Mouse (Mus musculus): ENCODE data around the gene D2hgdh.

D2hgdh gene

GRCm38 (mm10) chr1:93824609-93825008 lies at the start of gene D2hgdh:
Gene D2hgdh (plus strand): TSS chr1:93824909.
- in situ Hi-C loops (cut with MboI; ENCODE audit: low sequenced_read_pairs): no loop called here

DNA sequence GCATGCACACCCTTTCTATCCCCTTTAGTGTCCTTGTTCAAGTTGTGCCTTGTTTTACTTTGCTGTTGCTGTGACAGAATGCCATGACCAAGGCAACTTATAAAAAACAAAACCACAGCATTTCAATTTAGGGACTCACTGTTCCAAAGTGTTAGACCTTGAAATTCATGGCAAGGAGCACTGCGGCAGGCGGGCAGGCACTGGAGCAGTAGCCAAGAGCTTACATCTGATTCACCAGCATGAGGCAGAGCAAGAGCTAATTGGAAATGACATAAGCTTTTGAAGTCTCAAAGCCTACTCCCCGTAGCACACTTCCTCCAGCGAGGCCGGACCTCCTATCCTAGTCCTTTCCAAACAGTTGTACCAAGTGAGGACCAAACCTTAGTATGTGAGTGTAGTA lies 48.0 kb upstream of the D2hgdh start:
- in situ Hi-C loops (cut with MboI; ENCODE audit: low sequenced_read_pairs): no loop called here

GRCm38 (mm10) chr1:93786912-93787311 lies 37.8 kb upstream of the D2hgdh start:
- in situ Hi-C loops (cut with MboI; ENCODE audit: low sequenced_read_pairs): no loop called here

DNA sequence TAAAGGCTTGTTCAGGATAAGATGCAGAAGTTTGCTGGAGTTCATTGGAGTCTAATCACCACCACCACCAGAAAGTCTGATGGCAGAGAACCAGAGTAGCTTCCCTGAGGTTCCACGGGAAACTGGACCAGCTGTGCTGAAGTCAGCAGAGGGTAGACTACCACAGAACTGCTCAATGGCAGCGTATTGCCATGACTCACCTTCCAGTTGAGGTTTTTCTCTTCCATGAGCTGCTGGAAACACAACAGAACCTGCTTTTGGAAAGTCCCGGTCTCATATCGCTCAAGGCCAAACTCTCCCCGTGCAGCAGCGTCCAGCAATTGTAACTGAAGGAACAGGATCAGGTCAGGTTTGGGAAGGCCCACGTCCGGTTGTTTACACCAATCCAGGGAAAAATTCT lies 30.2 kb upstream of the D2hgdh start:
- in situ Hi-C loops (cut with MboI; ENCODE audit: low sequenced_read_pairs): no loop called here

- in situ Hi-C loops (cut with MboI; ENCODE audit: low sequenced_read_pairs): no loop called here
Measured at GRCm38 (mm10) chr1:93795886-93796285, 28.8 kb upstream of the D2hgdh start.

- in situ Hi-C loops (cut with MboI; ENCODE audit: low sequenced_read_pairs): no loop called here
Measured at GRCm38 (mm10) chr1:93800670-93801503, 23.8 kb upstream of the D2hgdh start.

- in situ Hi-C loops (cut with MboI; ENCODE audit: low sequenced_read_pairs): no loop called here
Measured at GRCm38 (mm10) chr1:93801741-93802238, 22.9 kb upstream of the D2hgdh start, which contains the start of gene Dtymk. Gene Dtymk (minus strand): TSS chr1:93801934.

- in situ Hi-C loops (cut with MboI; ENCODE audit: low sequenced_read_pairs): no loop called here
Measured at GRCm38 (mm10) chr1:93802771-93803170, 21.9 kb upstream of the D2hgdh start.

DNA sequence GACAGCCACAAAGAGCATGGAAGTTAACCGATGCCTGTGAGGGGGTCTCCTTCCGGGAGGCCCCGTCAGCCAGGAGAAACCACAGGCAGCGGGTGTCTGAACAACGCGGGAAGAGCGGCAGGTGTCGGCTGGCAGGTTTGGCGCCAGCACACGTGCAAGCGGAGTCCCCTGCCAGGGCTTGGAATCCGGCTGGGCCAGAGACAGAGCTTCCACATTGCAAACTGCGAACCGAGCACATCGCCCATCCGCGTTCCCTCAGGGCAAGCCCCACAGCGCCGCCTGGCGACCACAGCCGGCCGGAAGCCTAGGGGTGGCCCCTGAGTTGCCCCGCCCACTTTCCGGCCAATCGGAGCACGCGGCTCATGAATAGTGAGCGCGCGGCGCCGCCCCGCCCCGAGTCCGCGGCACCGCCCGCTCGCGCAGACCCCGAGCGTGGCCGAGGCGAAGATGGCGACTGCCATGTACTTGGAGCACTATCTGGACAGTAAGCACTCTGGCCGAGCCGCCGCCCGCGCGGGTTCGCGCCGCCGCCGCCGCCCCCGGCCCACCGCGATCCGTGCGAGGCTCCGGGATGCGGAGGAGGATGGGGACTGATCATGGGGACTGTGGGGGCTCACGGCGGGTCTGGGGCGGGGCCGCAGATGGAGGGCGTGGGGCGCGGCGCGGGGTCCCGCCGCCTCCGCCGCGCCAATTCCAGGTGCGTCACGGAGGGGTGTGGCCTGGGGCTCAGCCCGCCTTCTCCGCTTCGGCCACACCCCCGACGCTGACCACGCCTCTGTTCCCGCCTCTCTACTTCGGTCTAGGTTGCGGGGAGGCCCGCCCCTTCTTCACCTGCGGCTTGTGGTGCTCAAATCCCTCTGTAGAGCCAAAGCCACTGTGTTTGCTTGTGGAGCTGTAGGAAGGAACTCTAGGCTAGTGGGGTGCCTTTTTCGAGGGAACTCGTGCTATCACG lies 20.9 kb upstream of the D2hgdh start, which contains the start of gene Ing5:
TSS of gene Ing5 (plus strand) at position 410 of the 952 bp plus-strand sequence.
- in situ Hi-C loops (cut with MboI; ENCODE audit: low sequenced_read_pairs): no loop called here

DNA sequence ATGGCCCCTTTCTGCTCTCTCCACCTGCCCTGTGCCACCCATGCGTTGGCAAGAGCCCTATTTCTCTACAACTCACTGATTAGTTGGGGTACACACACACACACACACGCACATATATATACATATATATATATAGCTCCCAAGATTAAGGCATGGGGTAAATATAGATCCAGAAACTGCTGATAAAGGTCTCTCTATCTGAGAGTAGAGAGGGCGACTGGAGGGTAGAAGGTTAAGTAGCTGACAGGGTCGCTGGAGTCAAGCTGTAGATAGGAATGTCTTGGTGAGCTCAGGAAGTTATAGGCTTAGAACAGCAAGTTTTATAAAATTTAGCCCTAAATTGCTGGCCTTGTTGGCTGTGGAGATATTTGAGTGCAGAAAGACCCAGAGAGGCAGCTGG lies 19.9 kb upstream of the D2hgdh start:
- in situ Hi-C loops (cut with MboI; ENCODE audit: low sequenced_read_pairs): no loop called here

DNA sequence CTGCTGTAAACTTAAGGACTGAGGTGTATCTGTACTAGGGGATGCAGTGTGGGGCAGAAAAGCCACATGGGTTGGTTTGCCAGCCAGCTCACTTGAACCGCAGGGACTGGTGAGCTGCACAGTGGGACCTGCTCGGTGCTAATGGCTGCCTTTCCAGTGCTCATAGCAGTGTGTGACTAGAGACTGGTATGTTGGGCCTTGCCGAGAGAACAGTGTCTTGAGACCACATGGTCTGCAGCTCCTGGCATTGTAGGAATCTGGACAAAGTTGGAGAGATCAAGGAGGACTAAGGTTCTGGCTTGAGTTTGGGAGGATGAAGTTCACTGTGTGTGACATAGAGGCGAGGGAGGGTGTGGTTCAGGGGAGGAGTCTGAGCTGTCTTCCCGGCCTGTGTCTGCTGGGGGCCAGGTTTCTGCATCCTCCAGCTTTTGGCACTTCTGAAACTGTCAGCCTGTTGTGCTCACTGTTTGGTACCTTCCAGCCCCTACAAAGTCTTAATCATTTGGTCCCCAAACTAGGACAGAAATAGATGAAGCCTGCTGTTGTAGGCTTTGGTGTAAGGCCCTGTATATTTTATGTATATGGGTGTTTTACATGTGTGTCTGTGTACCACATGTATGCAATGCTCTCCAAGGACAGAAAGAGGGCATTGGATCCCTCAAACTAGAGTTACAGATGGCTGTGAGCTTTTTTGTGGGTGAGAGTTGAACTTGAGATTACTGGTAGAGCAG lies 19.3 kb upstream of the D2hgdh start:
- in situ Hi-C loops (cut with MboI; ENCODE audit: low sequenced_read_pairs): no loop called here

GRCm38 (mm10) chr1:93808871-93809270 lies 15.8 kb upstream of the D2hgdh start:
- in situ Hi-C loops (cut with MboI; ENCODE audit: low sequenced_read_pairs): no loop called here

DNA sequence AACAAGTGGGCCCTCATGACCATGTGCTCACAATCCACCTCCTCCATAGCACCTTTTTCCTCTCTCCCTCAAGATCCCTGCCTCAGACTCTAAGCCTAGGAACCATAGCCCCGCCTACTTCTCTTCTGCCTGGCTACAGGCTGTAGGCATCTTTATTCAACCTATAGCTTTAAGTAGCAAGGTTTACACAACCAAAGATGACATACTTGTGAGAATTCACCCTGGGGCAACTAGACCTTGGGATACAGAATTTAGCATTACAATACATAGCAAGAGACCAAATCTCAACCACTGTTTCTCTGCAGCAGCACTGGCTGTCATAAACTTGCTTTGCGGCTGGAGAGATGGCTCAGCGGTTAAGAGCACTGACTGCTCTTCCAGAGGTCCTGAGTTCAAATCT lies 14.7 kb upstream of the D2hgdh start:
- in situ Hi-C loops (cut with MboI; ENCODE audit: low sequenced_read_pairs): no loop called here

DNA sequence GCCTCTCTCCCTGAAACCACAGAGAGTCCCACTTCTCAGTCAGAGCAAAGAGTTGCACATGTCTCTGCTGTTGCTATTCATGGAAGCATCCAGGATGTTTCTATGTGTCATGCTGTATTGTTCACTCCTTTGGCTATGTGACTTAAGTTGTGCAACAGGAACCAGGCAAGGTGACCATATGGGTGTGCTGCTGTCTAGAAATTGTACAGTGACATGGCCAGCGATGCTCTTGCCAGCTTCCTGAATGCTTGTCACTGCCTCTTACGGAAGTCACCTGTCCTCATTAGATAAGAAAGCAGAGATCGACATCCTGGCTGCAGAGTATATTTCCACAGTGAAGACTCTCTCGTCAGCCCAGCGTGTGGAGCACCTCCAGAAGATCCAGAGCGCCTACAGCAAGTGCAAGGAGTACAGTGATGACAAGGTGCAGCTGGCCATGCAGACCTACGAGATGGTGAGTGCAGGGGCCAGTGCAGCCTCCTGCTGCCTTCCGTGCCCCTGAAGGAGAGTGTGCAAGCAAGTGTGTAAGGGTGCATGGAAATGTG lies 13.1 kb upstream of the D2hgdh start:
- in situ Hi-C loops (cut with MboI; ENCODE audit: low sequenced_read_pairs): no loop called here

DNA sequence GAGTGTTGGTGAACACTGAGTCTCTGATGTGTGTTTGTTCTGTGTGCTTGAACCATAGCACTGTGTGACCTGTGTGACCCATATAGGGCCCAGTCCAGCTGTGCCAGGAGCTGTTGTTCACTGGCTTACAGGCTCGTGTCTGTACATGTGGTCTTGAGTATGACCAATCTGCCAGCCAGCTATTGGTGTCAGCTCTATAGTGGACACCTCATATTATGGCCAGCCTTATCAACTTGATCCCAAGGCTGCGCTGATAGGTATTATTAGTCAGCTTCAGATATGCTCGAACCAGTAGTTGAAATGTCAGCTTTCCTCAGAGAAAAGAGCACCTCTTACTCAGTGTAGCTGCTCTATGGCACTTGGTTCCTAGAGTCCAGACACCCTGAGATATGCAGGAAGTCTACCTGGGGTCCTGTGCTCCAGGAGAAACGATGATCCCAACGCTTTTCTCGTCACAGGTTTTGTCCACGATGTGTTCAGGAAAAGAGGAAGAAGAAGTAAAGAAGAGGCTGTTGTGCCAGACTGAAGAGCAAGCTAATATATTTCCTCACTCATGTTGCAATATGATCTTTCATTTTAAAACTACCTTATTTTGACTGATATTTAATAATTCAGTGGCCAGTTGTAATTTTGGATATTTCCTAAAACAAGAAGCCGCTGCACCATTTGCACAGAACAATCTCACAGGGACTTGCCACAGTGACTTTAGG lies 6.7 kb upstream of the D2hgdh start:
- in situ Hi-C loops (cut with MboI; ENCODE audit: low sequenced_read_pairs): no loop called here

GRCm38 (mm10) chr1:93818722-93819121 lies 6.0 kb upstream of the D2hgdh start:
- in situ Hi-C loops (cut with MboI; ENCODE audit: low sequenced_read_pairs): no loop called here

- in situ Hi-C loops (cut with MboI; ENCODE audit: low sequenced_read_pairs): no loop called here
Measured at GRCm38 (mm10) chr1:93823796-93824495, 763 bp upstream of the D2hgdh start.

- in situ Hi-C loops (cut with MboI; ENCODE audit: low sequenced_read_pairs): no loop called here
Measured at GRCm38 (mm10) chr1:93825105-93825674, 481 bp downstream of the D2hgdh start.
